In genomic region chr6:18436127-18436812, GRCm38 (mm10) we compare ENCODE assay signal across 22 mouse cellular contexts.
DNase-seq lines count a peak whose midpoint lies in the region; ATAC-seq and TF ChIP-seq lines count a peak whose summit lies in the region.
"Had no signal": no experiment of that assay in that cellular context is flagged by ENCODE, and none has a peak within 500 bp of the region (broad histone marks: within the 10 kb centered on the region; RNA-seq: fewer than 3 reads in every experiment).

No protein-coding gene starts in this region.

- no peaks in the 10 kb centered on the region for H3K9me3 ChIP-seq in erythroblast, embryonic 14.5 days (ENCODE audit: control insufficient read depth, low read length)
- no peaks in the 10 kb centered on the region for H3K9me3 ChIP-seq in heart, embryonic 16.5 days (replicated peaks; ENCODE audit: control insufficient read depth, low read length)
- H3K9me3 ChIP-seq in MEL (replicated peaks; ENCODE audit: insufficient read depth, low read length) = no peaks in the 10 kb centered on the region
- H3K9me3 ChIP-seq in liver, embryonic 12.5 days (replicated peaks) = no peaks in the 10 kb centered on the region
- H3K9me3 ChIP-seq: embryonic facial prominence, embryonic 13.5 days; G1E; limb, embryonic 13.5 days; lung, embryonic 15.5 days; stomach, embryonic 15.5 days had no signal

- TF ChIP-seq EP300 in MEL (IDR thresholded peaks at IDR 0.05; ENCODE audit: low read depth in 1 of 2, low read length in 2 of 2) = no peak

- H3K79me2 ChIP-seq in MEL (ENCODE audit: control insufficient read depth, insufficient read depth, low read length, poor library complexity) = no peaks in the 10 kb centered on the region

- peak in 1 of 2 experiments; percentile 36; a peak in 1 of 4 replicates for TF ChIP-seq POLR2A in MEL (IDR thresholded peaks at IDR 0.05; ENCODE audit: control insufficient read depth in 1 of 2, insufficient read depth in 1 of 2, low read depth in 1 of 2, low read length in 2 of 2, poor library complexity in 1 of 2)

- H3K27ac ChIP-seq in heart, embryonic 16.5 days (ENCODE audit: low read length) = peak overlapping the region; percentile 70
- peak overlapping the region; percentile 82 for H3K27ac ChIP-seq in MEL (ENCODE audit: control insufficient read depth, low read depth, low read length)
- peak overlapping the region; percentile 68 for H3K27ac ChIP-seq in liver, embryonic 12.5 days
- H3K27ac ChIP-seq: embryonic facial prominence, embryonic 13.5 days; limb, embryonic 13.5 days; lung, embryonic 15.5 days; stomach, embryonic 15.5 days had no signal

- H3K4me3 ChIP-seq in erythroblast, embryonic 14.5 days (replicated peaks) = peak overlapping the region; percentile 75
- no peak overlapping the region for H3K4me3 ChIP-seq in heart, embryonic 16.5 days (ENCODE audit: low read length)
- H3K4me3 ChIP-seq in MEL (ENCODE audit: control insufficient read depth in 1 of 2, insufficient read depth in 1 of 2, low read depth in 2 of 2, low read length in 2 of 2) = peak overlapping the region; percentile 8 to 27; a peak in 3 of 4 replicates
- H3K4me3 ChIP-seq in liver, embryonic 12.5 days = peak overlapping the region; percentile 48
- H3K4me3 ChIP-seq: embryonic facial prominence, embryonic 13.5 days; limb, embryonic 13.5 days; lung, embryonic 15.5 days; stomach, embryonic 15.5 days had no signal

- 23% methylated on average over 4 of the region's 4 CpGs for WGBS in heart, embryonic 16.5 days
- WGBS in liver, embryonic 12.5 days (ENCODE audit: insufficient replicate concordance) = 44% methylated on average over 4 of the region's 4 CpGs

- TF ChIP-seq RAD21 in MEL (IDR thresholded peaks at IDR 0.05; ENCODE audit: low read depth, low read length) = no peak

- no peak overlapping the region for H3K4me2 ChIP-seq in heart, embryonic 16.5 days (ENCODE audit: low read depth, low read length)
- H3K4me2 ChIP-seq in liver, embryonic 12.5 days = peak overlapping the region; percentile 68
- H3K4me2 ChIP-seq: embryonic facial prominence, embryonic 13.5 days; limb, embryonic 13.5 days; lung, embryonic 15.5 days; stomach, embryonic 15.5 days had no signal

- H3K36me3 ChIP-seq in erythroblast, embryonic 14.5 days (ENCODE audit: control insufficient read depth) = peaks cover 41% of the 10 kb centered on the region
- no peaks in the 10 kb centered on the region for H3K36me3 ChIP-seq in heart, embryonic 16.5 days (ENCODE audit: control insufficient read depth, insufficient read depth)
- H3K36me3 ChIP-seq in MEL (ENCODE audit: control insufficient read depth in 1 of 2, insufficient read depth in 2 of 2, low read length in 2 of 2) = peaks cover 0 to 43% of the 10 kb centered on the region in 2 experiments; a peak in 2 of 4 replicates
- no peaks in the 10 kb centered on the region for H3K36me3 ChIP-seq in liver, embryonic 12.5 days
- H3K36me3 ChIP-seq: G1E; lung, embryonic 15.5 days; stomach, embryonic 15.5 days had no signal

- peaks cover 64% of the 10 kb centered on the region for H3K4me1 ChIP-seq in erythroblast, embryonic 14.5 days (ENCODE audit: control insufficient read depth)
- H3K4me1 ChIP-seq in heart, embryonic 16.5 days (ENCODE audit: control insufficient read depth, insufficient read depth, low read length) = peaks cover 18% of the 10 kb centered on the region
- peaks cover 7 to 40% of the 10 kb centered on the region in 2 experiments for H3K4me1 ChIP-seq in MEL (ENCODE audit: control insufficient read depth in 1 of 2, insufficient read depth in 2 of 2, low read length in 2 of 2)
- H3K4me1 ChIP-seq in liver, embryonic 12.5 days = peaks cover 56% of the 10 kb centered on the region
- H3K4me1 ChIP-seq: embryonic facial prominence, embryonic 13.5 days; lung, embryonic 15.5 days; stomach, embryonic 15.5 days had no signal

- ATAC-seq in erythroblast, adult 5-6 weeks (replicated peaks; ENCODE audit: low FRiP score, poor library complexity, severe bottlenecking) = no peak
- ATAC-seq in heart, embryonic 16.5 days (replicated peaks; ENCODE audit: extremely low read depth, insufficient read depth, low FRiP score) = peak; percentile 72
- no peak for ATAC-seq in liver, embryonic 12.5 days
- ATAC-seq: forebrain, embryonic 16.5 days had no signal

- H3K9ac ChIP-seq in heart, embryonic 16.5 days (ENCODE audit: low read length) = no peak overlapping the region
- peak overlapping the region; percentile 57 for H3K9ac ChIP-seq in MEL (ENCODE audit: control insufficient read depth, low read depth, low read length, poor library complexity, severe bottlenecking)
- H3K9ac ChIP-seq in liver, embryonic 12.5 days = peak overlapping the region; percentile 52
- H3K9ac ChIP-seq: embryonic facial prominence, embryonic 13.5 days; limb, embryonic 13.5 days; lung, embryonic 15.5 days; stomach, embryonic 15.5 days had no signal

- no peak for TF ChIP-seq CTCF in MEL (IDR thresholded peaks at IDR 0.05 in 2 of 3, conservative IDR thresholded peaks at IDR 0.05 in 1 of 3; ENCODE audit: control insufficient read depth in 1 of 3, insufficient read depth in 1 of 3, low read depth in 2 of 3, low read length in 3 of 3, poor library complexity in 1 of 3, severe bottlenecking in 1 of 3)

- DNase-seq in heart, adult 18-20 months = no peak
- DNase-seq in MEL (ENCODE audit: low read depth, low spot score) = peak; percentile 63
- DNase-seq in cerebellum, adult 11 months = no peak
- DNase-seq in urinary bladder, postnatal 10 days (ENCODE audit: low spot score) = no peak
- DNase-seq: adrenal gland, postnatal 36 days; cerebellum, adult 8-10 months; kidney, adult 9 months; kidney, postnatal 25 days; layer of hippocampus, adult 9-11 months; lung, postnatal 4 days; right cerebral cortex, postnatal 25 days; thymus, adult 2 months had no signal

- no peaks in the 10 kb centered on the region for H3K27me3 ChIP-seq in erythroblast, embryonic 14.5 days (ENCODE audit: control insufficient read depth)
- H3K27me3 ChIP-seq in heart, embryonic 16.5 days (ENCODE audit: control insufficient read depth, insufficient read depth, low read length) = no peaks in the 10 kb centered on the region
- no peaks in the 10 kb centered on the region for H3K27me3 ChIP-seq in MEL (ENCODE audit: control insufficient read depth in 1 of 2, insufficient read depth in 2 of 2, low read length in 2 of 2)
- no peaks in the 10 kb centered on the region for H3K27me3 ChIP-seq in liver, embryonic 12.5 days (replicated peaks)
- H3K27me3 ChIP-seq: embryonic facial prominence, embryonic 13.5 days; limb, embryonic 13.5 days; lung, embryonic 15.5 days; stomach, embryonic 15.5 days had no signal

TF ChIP-seq in MEL, 35 proteins besides CTCF, POLR2A, EP300 and RAD21:
- TF ChIP-seq SIN3A (IDR thresholded peaks at IDR 0.05; ENCODE audit: low read length) (0 out of 2 replicates have a peak, but pooled peaks have one; percentile 17), JUND (IDR thresholded peaks at IDR 0.05; ENCODE audit: low read depth, low read length) (no peak), TCF12 (IDR thresholded peaks at IDR 0.05; ENCODE audit: low read depth, low read length) (0 out of 2 replicates have a peak, but pooled peaks have one; percentile 17), TBP (IDR thresholded peaks at IDR 0.05; ENCODE audit: low read depth, low read length) (0 out of 2 replicates have a peak, but pooled peaks have one; percentile 38), GATA1 (IDR thresholded peaks at IDR 0.05; ENCODE audit: low read depth, low read length) (peak; percentile 26; the same call in 1 of the 2 replicates), ZNF384 (IDR thresholded peaks at IDR 0.05; ENCODE audit: low read depth, low read length) (peak; percentile 76)
